Mouse (Mus musculus) ES-E14 (cell line): ENCODE measurements at regions not wholly inside any gene's neighbourhood (a gene's known extent, or its start where the extent isn't known, plus 50 kb on each side); places are given as distances from the start of the nearest gene placed in this dataset.

Experiments
- MAFK ChIP-seq: IDR thresholded peaks from 2 replicates; pipeline ENCODE4 v1.6.1; 2014; ENCODE audit warnings: mild to moderate bottlenecking, low read depth, low read length, inconsistent platforms; ENCODE audit not compliant: insufficient read depth
- ZNF384 ChIP-seq: IDR thresholded peaks from 2 replicates; pipeline ENCODE4 v1.6.1; 2012; ENCODE audit warnings: low read depth, low read length, inconsistent platforms

DNA sequence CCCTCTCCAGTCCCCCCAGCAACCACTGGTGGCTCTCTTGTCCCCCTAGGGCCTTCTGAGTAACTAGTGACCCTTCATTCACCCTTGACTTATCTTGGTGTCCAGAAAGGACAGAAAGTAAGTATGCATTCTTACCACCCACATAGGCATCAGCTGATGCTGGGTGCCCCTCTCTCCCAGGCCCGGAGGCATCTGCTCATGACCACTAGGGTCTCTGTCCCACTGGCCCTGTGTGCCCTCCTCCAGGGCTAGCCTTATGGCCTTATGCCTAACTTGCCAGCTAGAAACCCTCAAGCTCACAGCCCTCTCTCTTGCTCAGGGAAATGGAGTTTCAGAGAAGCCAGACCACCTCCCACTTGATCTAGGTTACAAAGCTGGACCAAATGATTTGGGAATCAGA, 89.2 kb upstream of the Unc5b start:
- TF ChIP-seq ZNF384 (no peak), MAFK (no peak)
